Mouse (Mus musculus) liver, embryonic 11.5 days (tissue): Measurements from ENCODE around the gene Ddx19b. TPM values are rescaled to one million over a fixed set of nuclear protein-coding genes. Genes with fewer than 3 reads are reported as not detected.
A peak's percentile ranks its signal among the peaks of the same experiment; 100 is the strongest.
"Not testable (repeated sequence)": the region's sequence is repeated elsewhere in the genome, so short reads cannot be mapped to it uniquely, and the experiment has no call there.

Experiments used
- ATAC-seq: fragments of 200-750 bp; cut with Nextera tagmentation; replicated peaks from 2 replicates; pipeline ENCODE4 v1.8.0; 2017; ENCODE audit warnings: moderate number of reproducible peaks, mild to moderate bottlenecking, moderate TSS enrichment, moderate library complexity; ENCODE audit not compliant: low FRiP score
- DNase-seq: peaks from one replicate; pipeline ENCODE4 v3.0.0-alpha.2; 2017; ENCODE audit warnings: low spot score
- H3K27ac ChIP-seq: fragments of 300-500 bp; sonication (generic); 2 replicates; pipeline ENCODE4 v1.5.1; 2014; ENCODE audit warnings: mild to moderate bottlenecking, low read depth, low read length, control low read depth
- H3K27me3 ChIP-seq: fragments of 300-500 bp; sonication (generic); replicated peaks from 2 replicates; pipeline ENCODE4 v1.6.1; 2014; ENCODE audit warnings: low read length, mixed read lengths; ENCODE audit not compliant: control insufficient read depth, insufficient read depth
- H3K36me3 ChIP-seq: fragments of 300-500 bp; sonication (generic); 2 replicates; pipeline ENCODE4 v1.6.1; 2014; ENCODE audit warnings: mild to moderate bottlenecking, low read length, moderate library complexity, mixed read lengths; ENCODE audit not compliant: control insufficient read depth, insufficient read depth
- H3K4me1 ChIP-seq: fragments of 300-500 bp; sonication (generic); replicated peaks from 2 replicates; pipeline ENCODE4 v1.6.1; 2014; ENCODE audit warnings: low read length, mixed read lengths; ENCODE audit not compliant: control insufficient read depth, insufficient read depth
- H3K4me2 ChIP-seq: fragments of 300-500 bp; sonication (generic); 2 replicates; pipeline ENCODE4 v1.6.1; 2014; ENCODE audit warnings: mild to moderate bottlenecking, control low read depth, moderate library complexity
- H3K4me3 ChIP-seq: fragments of 300-500 bp; sonication (generic); 2 replicates; pipeline ENCODE4 v1.5.1; 2014; ENCODE audit warnings: low read depth, low read length, control low read depth
- H3K9ac ChIP-seq: fragments of 300-500 bp; sonication (generic); 2 replicates; pipeline ENCODE4 v1.6.1; 2014; ENCODE audit warnings: low read depth, low read length, control low read depth
- H3K9me3 ChIP-seq: fragments of 300-500 bp; sonication (generic); 2 replicates; pipeline ENCODE4 v1.6.1; 2016; ENCODE audit warnings: low read length, inconsistent platforms, mixed read lengths; ENCODE audit not compliant: control insufficient read depth
- WGBS: fragments of 180-500 bp; shearing (Covaris S2); extraction: QIAGEN DNeasy Blood & Tissue Kit; methylation state at CpG from one replicate; pipeline ENCODE4 v1.1.7; 2014; 5-methylcytosine and 5-hydroxymethylcytosine counted together
- polyA plus RNA-seq: library from polyadenylated mRNA; unstranded; fragments of >200 nt; fragmentation: Nextera tagmentation; extraction: Ambion mirVana; gene quantifications from 2 replicates; pipeline ENCODE4 v1.2.1, GENCODE M21; 2014

Ddx19b gene
- polyA plus RNA-seq, 1 experiment from 2014 or later, result 7.1 TPM

GRCm38 (mm10) chr8:110987805-110988744, 43.5 kb downstream of the Ddx19b start:
- H3K9ac ChIP-seq, result peak overlapping the region; percentile 23; the same call in 1 of the 2 replicates
- peak overlapping the region; percentile 75 for H3K27ac ChIP-seq
- 46% methylated on average over 8 of the region's 8 CpGs for WGBS
- peak overlapping the region; percentile 3; the same call in 1 of the 2 replicates for H3K4me3 ChIP-seq
- ATAC-seq (peak; percentile 96), DNase-seq (peak; percentile 41)
- peak overlapping the region; percentile 45 for H3K4me2 ChIP-seq
- H3K27me3 ChIP-seq, result no peaks in the 10 kb centered on the region
- H3K4me1 ChIP-seq, result peaks cover 16% of the 10 kb centered on the region
- H3K36me3 ChIP-seq, result peaks cover 48% of the 10 kb centered on the region
- no peaks in the 10 kb centered on the region for H3K9me3 ChIP-seq

GRCm38 (mm10) chr8:110981304-110981703, 50.2 kb downstream of the Ddx19b start:
- H3K36me3 ChIP-seq, result peaks cover 26% of the 10 kb centered on the region
- DNase-seq (no peak), ATAC-seq (no peak)

GRCm38 (mm10) chr8:110977987-110978386, 53.6 kb downstream of the Ddx19b start:
- ATAC-seq, H3K27me3 ChIP-seq, H3K4me2 ChIP-seq, H3K27ac ChIP-seq, H3K9ac ChIP-seq, H3K9me3 ChIP-seq, DNase-seq, H3K4me1 ChIP-seq, H3K4me3 ChIP-seq: not testable (repeated sequence)
- H3K36me3 ChIP-seq, result peaks cover 27% of the 10 kb centered on the region
- 91% methylated on average over 2 of the region's 2 CpGs for WGBS

More at GRCm38 (mm10) chr8:110981304-110981703, 50.2 kb downstream of the Ddx19b start:
- 72% methylated on average over 2 of the region's 2 CpGs for WGBS
- H3K9ac ChIP-seq, result no peak overlapping the region
- H3K27me3 ChIP-seq, result no peaks in the 10 kb centered on the region
- no peaks in the 10 kb centered on the region for H3K9me3 ChIP-seq
- H3K4me3 ChIP-seq, result no peak overlapping the region
- no peak overlapping the region for H3K27ac ChIP-seq
- H3K4me2 ChIP-seq, result no peak overlapping the region
- no peaks in the 10 kb centered on the region for H3K4me1 ChIP-seq

- not testable (repeated sequence) for ATAC-seq, H3K4me1 ChIP-seq, DNase-seq, H3K9me3 ChIP-seq, H3K4me2 ChIP-seq, H3K27me3 ChIP-seq, H3K4me3 ChIP-seq, H3K9ac ChIP-seq, H3K27ac ChIP-seq
- WGBS, result 91% methylated on average over 8 of the region's 8 CpGs
- H3K36me3 ChIP-seq, result peaks cover 26% of the 10 kb centered on the region
Observed at GRCm38 (mm10) chr8:110976532-110976931, 55.0 kb downstream of the Ddx19b start.

- H3K27me3 ChIP-seq, result no peaks in the 10 kb centered on the region
- no peaks in the 10 kb centered on the region for H3K9me3 ChIP-seq
- H3K36me3 ChIP-seq, result peaks cover 7% of the 10 kb centered on the region; the same call in 1 of the 2 replicates
- peaks cover 9% of the 10 kb centered on the region for H3K4me1 ChIP-seq
- H3K4me3 ChIP-seq, result peak overlapping the region; percentile 58
- H3K27ac ChIP-seq, result peak overlapping the region; percentile 47; the same call in 1 of the 2 replicates
- 5% methylated on average over 45 of the region's 45 CpGs for WGBS
- DNase-seq, result peak; percentile 86
- H3K9ac ChIP-seq, result peak overlapping the region; percentile 73
- peak; percentile 91 for ATAC-seq
- H3K4me2 ChIP-seq, result peak overlapping the region; percentile 91
Observed at GRCm38 (mm10) chr8:110969910-110970770, 61.4 kb downstream of the Ddx19b start.

GRCm38 (mm10) chr8:110967326-110967725, 64.2 kb downstream of the Ddx19b start:
- no peak overlapping the region for H3K27ac ChIP-seq
- no peaks in the 10 kb centered on the region for H3K9me3 ChIP-seq
- no peak overlapping the region for H3K9ac ChIP-seq
- H3K4me1 ChIP-seq, result peaks cover 9% of the 10 kb centered on the region
- H3K36me3 ChIP-seq, result peaks cover 11% of the 10 kb centered on the region; the same call in 1 of the 2 replicates
- ATAC-seq (no peak), DNase-seq (no peak)
- H3K4me3 ChIP-seq, result no peak overlapping the region
- no peaks in the 10 kb centered on the region for H3K27me3 ChIP-seq
- H3K4me2 ChIP-seq, result no peak overlapping the region
- WGBS, result 81% methylated on average over 9 of the region's 9 CpGs

GRCm38 (mm10) chr8:110966586-110966985, 65.0 kb downstream of the Ddx19b start:
- no peaks in the 10 kb centered on the region for H3K27me3 ChIP-seq
- H3K36me3 ChIP-seq, result peaks cover 12% of the 10 kb centered on the region; the same call in 1 of the 2 replicates
- 82% methylated on average over 8 of the region's 8 CpGs for whole genome bisulfite sequencing
- no peaks in the 10 kb centered on the region for H3K9me3 ChIP-seq
- DNase-seq, result no peak
- H3K4me3 ChIP-seq, result no peak overlapping the region
- no peak overlapping the region for H3K9ac ChIP-seq
- H3K27ac ChIP-seq, result no peak overlapping the region
- peaks cover 9% of the 10 kb centered on the region for H3K4me1 ChIP-seq
- no peak overlapping the region for H3K4me2 ChIP-seq
- ATAC-seq, result no peak

GRCm38 (mm10) chr8:110965594-110965993, 66.0 kb downstream of the Ddx19b start:
- DNase-seq (no peak), ATAC-seq (no peak)
- no peak overlapping the region for H3K27ac ChIP-seq
- H3K4me1 ChIP-seq, result peaks cover 4% of the 10 kb centered on the region
- no peaks in the 10 kb centered on the region for H3K9me3 ChIP-seq
- 55% methylated on average over 7 of the region's 7 CpGs for WGBS
- H3K9ac ChIP-seq, result no peak overlapping the region
- H3K36me3 ChIP-seq, result peaks cover 12% of the 10 kb centered on the region
- H3K4me2 ChIP-seq, result no peak overlapping the region
- H3K27me3 ChIP-seq, result no peaks in the 10 kb centered on the region
- H3K4me3 ChIP-seq, result no peak overlapping the region
